Mouse (Mus musculus) hindbrain, embryonic 15.5 days (tissue): ENCODE data around the gene Pde8b. TPM values are rescaled to one million over a fixed set of nuclear protein-coding genes. Genes with fewer than 3 reads are reported as not detected.

Experiments
- ATAC-seq: fragments of 200-750 bp; cut with Nextera tagmentation; 2 replicates; pipeline ENCODE4 v1.8.0; 2017; ENCODE audit warnings: low read depth, moderate number of reproducible peaks, moderate TSS enrichment; ENCODE audit not compliant: low FRiP score
- H3K27ac ChIP-seq: fragments of 300-500 bp; sonication (generic); replicated peaks from 2 replicates; pipeline ENCODE4 v1.5.1; 2015; ENCODE audit warnings: mild to moderate bottlenecking, inconsistent platforms
- H3K27me3 ChIP-seq: fragments of 300-500 bp; sonication (generic); 2 replicates; pipeline ENCODE4 v1.6.1; 2015; ENCODE audit warnings: control low read depth, inconsistent platforms
- H3K36me3 ChIP-seq: fragments of 300-500 bp; sonication (generic); 2 replicates; pipeline ENCODE4 v1.6.1; 2015; ENCODE audit warnings: control low read depth, inconsistent platforms
- H3K4me1 ChIP-seq: fragments of 300-500 bp; sonication (generic); replicated peaks from 2 replicates; pipeline ENCODE4 v1.6.1; 2015; ENCODE audit warnings: control low read depth, inconsistent platforms
- H3K4me2 ChIP-seq: fragments of 300-500 bp; sonication (generic); 2 replicates; pipeline ENCODE4 v1.6.1; 2015; ENCODE audit warnings: moderate library complexity, mild to moderate bottlenecking, inconsistent platforms
- H3K4me3 ChIP-seq: fragments of 300-500 bp; sonication (generic); 2 replicates; pipeline ENCODE4 v1.5.1; 2015; ENCODE audit warnings: mild to moderate bottlenecking, inconsistent platforms
- H3K9ac ChIP-seq: fragments of 300-500 bp; sonication (generic); 2 replicates; pipeline ENCODE4 v1.6.1; 2015; ENCODE audit warnings: inconsistent platforms
- H3K9me3 ChIP-seq: fragments of 300-500 bp; sonication (generic); 2 replicates; pipeline ENCODE4 v1.6.1; 2016; ENCODE audit warnings: control low read depth, inconsistent platforms
- WGBS: fragments of 180-500 bp; shearing (Covaris S2); methylation state at CpG from one replicate; pipeline ENCODE4 v1.1.7; 2015; 5-methylcytosine and 5-hydroxymethylcytosine counted together
- polyA plus RNA-seq: library from polyadenylated mRNA; unstranded; fragments of >200 nt; fragmentation: Nextera tagmentation; extraction: Ambion mirVana; gene quantifications from 2 replicates; pipeline ENCODE4 v1.2.1, GENCODE M21; 2015

Gene Pde8b
- polyA plus RNA-seq, 1 experiment from 2014 or later = 7.0 TPM

DNA sequence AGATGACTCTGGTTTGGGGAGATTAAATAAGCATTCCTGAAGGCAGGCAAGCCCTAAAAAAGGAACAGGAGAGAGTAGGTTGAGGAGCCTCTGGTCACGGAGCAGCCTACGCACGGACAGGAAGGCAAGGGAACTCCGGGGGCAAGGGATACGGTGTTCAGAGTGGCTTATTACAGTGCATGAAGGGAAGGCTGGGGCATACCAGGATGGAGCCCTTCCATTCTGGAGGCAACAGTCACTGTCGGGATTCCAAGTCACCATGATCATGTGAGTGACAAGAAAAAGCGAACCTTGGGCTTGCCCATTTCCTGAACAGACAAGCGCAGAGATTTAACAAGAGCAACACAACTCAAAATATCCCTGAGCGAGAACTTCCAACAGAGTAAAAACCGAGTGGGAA, 123.3 kb downstream of the Pde8b start:
- WGBS = 89% methylated on average over 10 of the region's 10 CpGs
- no peaks in the 10 kb centered on the region for H3K36me3 ChIP-seq
- no peak overlapping the region for H3K27ac ChIP-seq
- ATAC-seq = no peak
- no peaks in the 10 kb centered on the region for H3K4me1 ChIP-seq
- H3K4me3 ChIP-seq = no peak overlapping the region
- no peaks in the 10 kb centered on the region for H3K9me3 ChIP-seq
- H3K4me2 ChIP-seq = no peak overlapping the region
- H3K27me3 ChIP-seq = no peaks in the 10 kb centered on the region
- no peak overlapping the region for H3K9ac ChIP-seq

DNA sequence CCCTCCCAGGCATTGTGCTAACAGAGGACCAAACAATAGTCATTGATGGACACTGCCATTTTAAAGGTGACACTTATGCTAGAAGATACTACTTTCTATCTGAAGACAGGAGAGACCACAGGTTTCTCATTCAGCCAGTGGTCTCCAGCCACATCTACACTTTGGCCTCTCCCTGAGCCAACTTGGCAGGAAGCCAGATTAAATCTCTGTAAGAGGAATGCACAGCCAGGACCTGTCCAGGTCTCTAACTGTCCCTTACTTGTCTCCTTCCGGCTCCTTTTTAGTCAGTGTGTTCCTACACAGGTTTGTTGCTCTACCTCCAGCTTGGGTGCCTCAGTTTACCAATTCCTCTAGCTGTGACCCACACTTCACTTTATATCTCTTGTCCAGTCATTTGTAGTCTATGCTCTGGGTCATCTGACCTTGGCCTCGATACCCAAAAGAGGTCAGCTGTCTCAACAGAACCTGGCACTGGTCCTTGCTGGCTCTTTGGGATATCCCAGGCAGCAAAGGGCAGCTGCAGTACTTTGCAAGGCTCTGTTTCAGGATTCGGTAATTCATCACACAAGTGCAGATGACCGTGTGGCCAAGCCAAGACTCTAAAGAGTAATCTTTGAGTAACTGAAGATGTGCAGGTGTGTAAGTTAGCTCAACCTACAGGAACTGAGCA, 124.5 kb downstream of the Pde8b start:
- Histone ChIP-seq H3K4me1 (no peaks in the 10 kb centered on the region), H3K9me3 (no peaks in the 10 kb centered on the region), H3K9ac (no peak overlapping the region), H3K36me3 (no peaks in the 10 kb centered on the region), H3K4me3 (no peak overlapping the region), H3K4me2 (no peak overlapping the region), H3K27me3 (no peaks in the 10 kb centered on the region), H3K27ac (no peak overlapping the region)
- 91% methylated on average over 4 of the region's 4 CpGs for WGBS
- no peak for ATAC-seq

DNA sequence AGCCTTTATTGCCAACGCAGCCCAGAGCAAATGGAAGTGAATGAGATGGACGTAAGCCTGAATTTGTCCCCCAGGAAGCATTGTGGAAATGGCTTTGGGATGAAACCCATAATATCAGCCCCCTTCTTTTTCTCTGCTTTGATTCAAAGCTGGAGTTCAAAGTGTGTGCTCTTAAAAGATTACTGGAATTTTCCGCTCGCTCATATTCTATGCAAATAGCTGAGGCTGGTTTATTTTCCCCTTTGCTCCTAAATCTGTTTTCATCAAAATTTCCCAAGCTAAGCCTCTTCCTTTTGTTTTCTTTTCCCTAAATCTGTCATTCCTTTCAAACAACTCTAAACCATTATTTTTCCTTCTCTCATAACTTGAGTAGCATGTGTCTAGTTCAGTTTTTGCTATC, 129.6 kb downstream of the Pde8b start:
- H3K27ac ChIP-seq = no peak overlapping the region

GRCm38 (mm10) chr13:95113763-95114162, 136.4 kb downstream of the Pde8b start:
- no peak overlapping the region for H3K27ac ChIP-seq
- H3K9ac ChIP-seq = no peak overlapping the region
- no peaks in the 10 kb centered on the region for H3K27me3 ChIP-seq
- 58% methylated on average over 5 of the region's 5 CpGs for WGBS
- no peaks in the 10 kb centered on the region for H3K4me1 ChIP-seq
- no peak for ATAC-seq
- no peak overlapping the region for H3K4me2 ChIP-seq
- no peaks in the 10 kb centered on the region for H3K36me3 ChIP-seq
- H3K4me3 ChIP-seq = no peak overlapping the region
- H3K9me3 ChIP-seq = no peaks in the 10 kb centered on the region

More for the DNA sequence above, 129.6 kb downstream of the Pde8b start:
- Histone ChIP-seq H3K36me3 (no peaks in the 10 kb centered on the region), H3K4me1 (no peaks in the 10 kb centered on the region), H3K27me3 (no peaks in the 10 kb centered on the region), H3K9ac (no peak overlapping the region), H3K4me2 (no peak overlapping the region), H3K9me3 (no peaks in the 10 kb centered on the region), H3K4me3 (no peak overlapping the region)
- WGBS = 68% methylated on average over 4 of the region's 4 CpGs
- no peak for ATAC-seq

- ATAC-seq = no peak
- Histone ChIP-seq H3K27me3 (no peaks in the 10 kb centered on the region), H3K9me3 (no peaks in the 10 kb centered on the region), H3K36me3 (no peaks in the 10 kb centered on the region), H3K9ac (no peak overlapping the region), H3K4me3 (no peak overlapping the region), H3K27ac (no peak overlapping the region), H3K4me1 (no peaks in the 10 kb centered on the region), H3K4me2 (no peak overlapping the region)
- WGBS = 87% methylated on average over 3 of the region's 3 CpGs
These were observed 140.6 kb downstream of the Pde8b start for GRCm38 (mm10) chr13:95109555-95109954.

- ATAC-seq = no peak
- Histone ChIP-seq H3K4me2 (no peak overlapping the region), H3K4me1 (no peaks in the 10 kb centered on the region), H3K9ac (no peak overlapping the region), H3K27ac (no peak overlapping the region), H3K4me3 (no peak overlapping the region), H3K36me3 (no peaks in the 10 kb centered on the region), H3K27me3 (no peaks in the 10 kb centered on the region), H3K9me3 (no peaks in the 10 kb centered on the region)
- WGBS = 76% methylated on average over 7 of the region's 7 CpGs
These were observed 142.1 kb downstream of the Pde8b start for GRCm38 (mm10) chr13:95108035-95108434.

- H3K4me3 ChIP-seq = no peak overlapping the region
- no peak overlapping the region for H3K9ac ChIP-seq
- H3K27me3 ChIP-seq = no peaks in the 10 kb centered on the region
- H3K36me3 ChIP-seq = no peaks in the 10 kb centered on the region
- H3K9me3 ChIP-seq = no peaks in the 10 kb centered on the region
- no peak overlapping the region for H3K4me2 ChIP-seq
- WGBS = 49% methylated on average over 4 of the region's 4 CpGs
- no peaks in the 10 kb centered on the region for H3K4me1 ChIP-seq
- no peak for ATAC-seq
- no peak overlapping the region for H3K27ac ChIP-seq
These were observed 145.3 kb downstream of the Pde8b start for GRCm38 (mm10) chr13:95104865-95105264.

DNA sequence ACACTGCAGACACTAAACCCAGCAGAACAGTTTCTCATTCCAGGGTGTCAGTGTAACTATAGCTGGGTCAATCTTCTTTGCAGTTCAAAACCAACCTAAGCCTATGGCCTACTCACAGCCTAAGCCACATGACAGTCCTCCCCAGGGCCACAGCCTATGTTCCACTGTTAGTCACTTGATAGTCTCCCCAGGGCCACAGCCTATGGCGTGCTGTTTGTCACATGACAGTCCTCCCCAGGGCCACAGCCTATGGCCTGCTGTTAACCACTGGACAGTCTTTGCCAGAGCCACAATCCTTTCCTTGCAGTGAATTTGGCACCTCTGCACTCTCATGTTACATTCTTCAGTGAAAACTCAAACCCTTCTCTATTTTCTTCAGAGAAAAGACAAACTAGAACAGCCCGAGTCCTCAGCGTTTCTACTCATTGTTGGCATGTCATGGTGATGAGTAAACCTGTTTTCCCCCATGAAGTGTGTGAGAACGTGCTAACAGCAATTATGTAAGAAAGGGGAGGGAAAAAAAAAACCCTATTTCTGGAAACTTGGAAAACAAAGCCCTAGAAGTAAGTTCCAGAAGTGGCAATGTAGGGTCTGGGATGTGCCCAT, 147.0 kb downstream of the Pde8b start:
- Histone ChIP-seq H3K27ac (no peak overlapping the region), H3K4me2 (no peak overlapping the region), H3K9ac (no peak overlapping the region), H3K36me3 (no peaks in the 10 kb centered on the region), H3K4me1 (no peaks in the 10 kb centered on the region), H3K4me3 (no peak overlapping the region), H3K27me3 (no peaks in the 10 kb centered on the region), H3K9me3 (no peaks in the 10 kb centered on the region)
- ATAC-seq = no peak
- WGBS = 56% methylated on average over 4 of the region's 4 CpGs

GRCm38 (mm10) chr13:95101315-95101714, 148.8 kb downstream of the Pde8b start:
- Histone ChIP-seq H3K27ac (no peak overlapping the region), H3K4me2 (no peak overlapping the region), H3K36me3 (no peaks in the 10 kb centered on the region), H3K4me1 (no peaks in the 10 kb centered on the region), H3K4me3 (no peak overlapping the region), H3K9me3 (no peaks in the 10 kb centered on the region), H3K9ac (no peak overlapping the region), H3K27me3 (no peaks in the 10 kb centered on the region)
- ATAC-seq = no peak
- 93% methylated on average over 8 of the region's 8 CpGs for WGBS

GRCm38 (mm10) chr13:95098931-95099720, 151.0 kb downstream of the Pde8b start:
- Histone ChIP-seq H3K4me1 (0 out of 2 replicates have a peak, but pooled peaks cover 4% of the 10 kb centered on the region), H3K4me3 (no peak overlapping the region), H3K9me3 (no peaks in the 10 kb centered on the region), H3K9ac (no peak overlapping the region), H3K27me3 (no peaks in the 10 kb centered on the region), H3K36me3 (no peaks in the 10 kb centered on the region), H3K27ac (no peak overlapping the region; the same call in 1 of the 2 replicates), H3K4me2 (no peak overlapping the region)
- 73% methylated on average over 8 of the region's 8 CpGs for WGBS
- no peak for ATAC-seq

DNA sequence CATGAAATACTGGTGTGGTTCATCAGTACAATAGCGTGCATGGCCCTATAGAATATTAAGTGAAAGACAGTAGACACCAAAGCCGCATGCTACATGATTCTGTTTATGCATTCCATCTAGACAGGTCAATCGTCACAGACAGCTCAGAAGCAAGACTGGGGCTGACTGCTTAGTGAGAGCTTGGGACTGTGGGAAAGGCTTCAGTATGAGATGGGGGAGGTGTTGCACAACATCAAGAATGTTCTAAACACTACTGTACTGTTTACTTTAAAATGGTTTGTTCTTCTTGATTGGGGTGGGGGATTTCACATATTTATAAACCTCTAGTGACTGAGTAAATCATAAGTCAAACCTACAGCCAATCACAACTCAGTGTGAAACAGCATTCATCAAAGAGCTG, 153.5 kb downstream of the Pde8b start:
- H3K36me3 ChIP-seq = no peaks in the 10 kb centered on the region
- no peak overlapping the region for H3K27ac ChIP-seq
- H3K4me2 ChIP-seq = no peak overlapping the region
- no peaks in the 10 kb centered on the region for H3K9me3 ChIP-seq
- no peaks in the 10 kb centered on the region for H3K27me3 ChIP-seq
- no peak overlapping the region for H3K9ac ChIP-seq
- 0 out of 2 replicates have a peak, but pooled peaks cover 4% of the 10 kb centered on the region for H3K4me1 ChIP-seq
- no peak overlapping the region for H3K4me3 ChIP-seq
- no peak for ATAC-seq
- WGBS = 76% methylated on average over 3 of the region's 3 CpGs

GRCm38 (mm10) chr13:95095860-95096259, 154.3 kb downstream of the Pde8b start:
- Histone ChIP-seq H3K36me3 (no peaks in the 10 kb centered on the region), H3K4me2 (no peak overlapping the region), H3K4me3 (no peak overlapping the region), H3K27ac (no peak overlapping the region), H3K9me3 (no peaks in the 10 kb centered on the region), H3K4me1 (0 out of 2 replicates have a peak, but pooled peaks cover 4% of the 10 kb centered on the region), H3K27me3 (no peaks in the 10 kb centered on the region), H3K9ac (no peak overlapping the region)
- ATAC-seq = no peak
- 51% methylated on average over 10 of the region's 10 CpGs for WGBS
